Mouse (Mus musculus): Measurements from ENCODE around the gene Hnrnph3.
A peak's percentile ranks its signal among the peaks of the same experiment; 100 is the strongest.

The Hnrnph3 gene

GRCm38 (mm10) chr10:62987341-62987740, 36.7 kb downstream of the Hnrnph3 start:
- peak; percentile 55 for DNase-seq (ENCODE audit: extremely low read depth, low read depth)

GRCm38 (mm10) chr10:62984495-62984894, 39.5 kb downstream of the Hnrnph3 start:
- DNase-seq (ENCODE audit: extremely low read depth, low read depth), result no peak

GRCm38 (mm10) chr10:62984072-62984471, 39.9 kb downstream of the Hnrnph3 start:
- no peak for DNase-seq (ENCODE audit: extremely low read depth, low read depth)

GRCm38 (mm10) chr10:62980039-62980954, 43.7 kb downstream of the Hnrnph3 start, which contains the start of gene Rufy2:
Gene Rufy2, plus strand, starts transcription at chr10:62980223.
- no peak for DNase-seq (ENCODE audit: extremely low read depth, low read depth)

- DNase-seq (ENCODE audit: extremely low read depth, low read depth), result no peak
Measured at GRCm38 (mm10) chr10:62979667-62980038, 44.4 kb downstream of the Hnrnph3 start.

GRCm38 (mm10) chr10:62971821-62972220, 52.2 kb downstream of the Hnrnph3 start:
- no peak for DNase-seq (ENCODE audit: extremely low read depth, low read depth)

- no peak for DNase-seq (ENCODE audit: extremely low read depth, low read depth)
Measured at GRCm38 (mm10) chr10:62966291-62966690, 57.7 kb downstream of the Hnrnph3 start.

- no peak for DNase-seq (ENCODE audit: extremely low read depth, low read depth)
Measured at GRCm38 (mm10) chr10:62965796-62966195, 58.2 kb downstream of the Hnrnph3 start.
